Mouse (Mus musculus) midbrain, embryonic 12.5 days (tissue): ENCODE measurements around the gene Gpc4. TPM values are rescaled to one million over a fixed set of nuclear protein-coding genes. Genes with fewer than 3 reads are reported as not detected.

Experiments
- ATAC-seq: fragments of 200-750 bp; cut with Nextera tagmentation; 2 replicates; pipeline ENCODE4 v1.8.0; 2017; ENCODE audit warnings: low read depth, moderate TSS enrichment, moderate library complexity; ENCODE audit not compliant: low FRiP score
- H3K27ac ChIP-seq: fragments of 300-500 bp; sonication (generic); replicated peaks from 2 replicates; pipeline ENCODE4 v1.5.1; 2016; ENCODE audit warnings: mild to moderate bottlenecking
- H3K27me3 ChIP-seq: fragments of 300-500 bp; sonication (generic); 2 replicates; pipeline ENCODE4 v1.6.1; 2016; ENCODE audit warnings: mild to moderate bottlenecking
- H3K36me3 ChIP-seq: fragments of 300-500 bp; sonication (generic); 2 replicates; pipeline ENCODE4 v1.6.1; 2016
- H3K4me1 ChIP-seq: fragments of 300-500 bp; sonication (generic); 2 replicates; pipeline ENCODE4 v1.6.1; 2016
- H3K4me2 ChIP-seq: fragments of 300-500 bp; sonication (generic); replicated peaks from 2 replicates; pipeline ENCODE4 v1.6.1; 2016; ENCODE audit warnings: mild to moderate bottlenecking, moderate library complexity
- H3K4me3 ChIP-seq: fragments of 300-500 bp; sonication (generic); 2 replicates; pipeline ENCODE4 v1.5.1; 2016; ENCODE audit warnings: mild to moderate bottlenecking
- H3K9ac ChIP-seq: fragments of 300-500 bp; sonication (generic); replicated peaks from 2 replicates; pipeline ENCODE4 v1.6.1; 2016; ENCODE audit warnings: mild to moderate bottlenecking, moderate library complexity
- H3K9me3 ChIP-seq: fragments of 300-500 bp; sonication (generic); 2 replicates; pipeline ENCODE4 v1.6.1; 2016; ENCODE audit warnings: mild to moderate bottlenecking
- WGBS: fragments of 180-500 bp; shearing (Covaris S2); methylation state at CpG from one replicate; pipeline ENCODE4 v1.1.7; 2016; 5-methylcytosine and 5-hydroxymethylcytosine counted together
- polyA plus RNA-seq: library from polyadenylated mRNA; unstranded; fragments of >200 nt; fragmentation: Nextera tagmentation; extraction: Ambion mirVana; gene quantifications from 2 replicates; pipeline ENCODE4 v1.2.1, GENCODE M21; 2016

Gene Gpc4
- polyA plus RNA-seq, 1 experiment from 2014 or later: 25.0 TPM

GRCm38 (mm10) chrX:52087726-52088348 lies 77.2 kb downstream of the Gpc4 start:
- Histone ChIP-seq H3K4me3 (no peak overlapping the region), H3K4me1 (no peaks in the 10 kb centered on the region), H3K27ac (no peak overlapping the region), H3K27me3 (no peaks in the 10 kb centered on the region), H3K4me2 (no peak overlapping the region), H3K9me3 (no peaks in the 10 kb centered on the region), H3K9ac (no peak overlapping the region), H3K36me3 (no peaks in the 10 kb centered on the region)
- 41% methylated on average over 7 of the region's 7 CpGs for WGBS
- ATAC-seq: peak; percentile 69

GRCm38 (mm10) chrX:52086885-52087573 lies 78.0 kb downstream of the Gpc4 start:
- Histone ChIP-seq H3K27me3 (no peaks in the 10 kb centered on the region), H3K4me2 (no peak overlapping the region), H3K9me3 (no peaks in the 10 kb centered on the region), H3K9ac (no peak overlapping the region), H3K27ac (no peak overlapping the region), H3K4me3 (no peak overlapping the region), H3K4me1 (no peaks in the 10 kb centered on the region), H3K36me3 (no peaks in the 10 kb centered on the region)
- no peak for ATAC-seq
- WGBS: 72% methylated on average over 8 of the region's 8 CpGs

GRCm38 (mm10) chrX:52083557-52083956 lies 81.5 kb downstream of the Gpc4 start:
- no peaks in the 10 kb centered on the region for H3K27me3 ChIP-seq
- no peaks in the 10 kb centered on the region for H3K4me1 ChIP-seq
- no peaks in the 10 kb centered on the region for H3K36me3 ChIP-seq
- H3K4me3 ChIP-seq: no peak overlapping the region
- H3K27ac ChIP-seq: no peak overlapping the region
- WGBS: 76% methylated on average over 3 of the region's 3 CpGs
- no peak overlapping the region for H3K9ac ChIP-seq
- no peaks in the 10 kb centered on the region for H3K9me3 ChIP-seq
- no peak overlapping the region for H3K4me2 ChIP-seq
- no peak for ATAC-seq

- Histone ChIP-seq H3K27ac (no peak overlapping the region), H3K36me3 (no peaks in the 10 kb centered on the region), H3K9me3 (no peaks in the 10 kb centered on the region), H3K4me2 (no peak overlapping the region), H3K27me3 (no peaks in the 10 kb centered on the region), H3K4me3 (no peak overlapping the region), H3K4me1 (no peaks in the 10 kb centered on the region), H3K9ac (no peak overlapping the region)
- WGBS: 86% methylated on average over 2 of the region's 2 CpGs
- no peak for ATAC-seq
Measured at GRCm38 (mm10) chrX:52072410-52072809, 92.6 kb downstream of the Gpc4 start.

- H3K27ac ChIP-seq: no peak overlapping the region
- H3K4me3 ChIP-seq: no peak overlapping the region
- H3K4me1 ChIP-seq: no peaks in the 10 kb centered on the region
- no peaks in the 10 kb centered on the region for H3K36me3 ChIP-seq
- 87% methylated on average over 13 of the region's 13 CpGs for WGBS
- no peaks in the 10 kb centered on the region for H3K27me3 ChIP-seq
- no peak for ATAC-seq
- no peak overlapping the region for H3K4me2 ChIP-seq
- no peak overlapping the region for H3K9ac ChIP-seq
- H3K9me3 ChIP-seq: no peaks in the 10 kb centered on the region
Measured at GRCm38 (mm10) chrX:52053416-52053815, 111.6 kb downstream of the Gpc4 start.

GRCm38 (mm10) chrX:52052011-52052410 lies 113.0 kb downstream of the Gpc4 start:
- Histone ChIP-seq H3K27me3 (no peaks in the 10 kb centered on the region), H3K4me3 (no peak overlapping the region), H3K9me3 (no peaks in the 10 kb centered on the region), H3K27ac (no peak overlapping the region), H3K4me2 (no peak overlapping the region), H3K9ac (no peak overlapping the region), H3K4me1 (no peaks in the 10 kb centered on the region), H3K36me3 (no peaks in the 10 kb centered on the region)
- 54% methylated on average over 5 of the region's 5 CpGs for WGBS
- ATAC-seq: no peak

- no peak overlapping the region for H3K4me2 ChIP-seq
- no peaks in the 10 kb centered on the region for H3K9me3 ChIP-seq
- H3K36me3 ChIP-seq: no peaks in the 10 kb centered on the region
- no peaks in the 10 kb centered on the region for H3K27me3 ChIP-seq
- ATAC-seq: no peak
- H3K4me1 ChIP-seq: no peaks in the 10 kb centered on the region
- H3K4me3 ChIP-seq: no peak overlapping the region
- 72% methylated on average over 4 of the region's 4 CpGs for WGBS
- H3K9ac ChIP-seq: no peak overlapping the region
- no peak overlapping the region for H3K27ac ChIP-seq
Measured at GRCm38 (mm10) chrX:52050941-52051340, 114.1 kb downstream of the Gpc4 start.

GRCm38 (mm10) chrX:52039875-52040274 lies 125.2 kb downstream of the Gpc4 start:
- H3K9me3 ChIP-seq: no peaks in the 10 kb centered on the region
- no peaks in the 10 kb centered on the region for H3K36me3 ChIP-seq
- ATAC-seq: no peak
- WGBS: 52% methylated on average over 1 of the region's 1 CpGs
- no peak overlapping the region for H3K9ac ChIP-seq
- no peak overlapping the region for H3K4me2 ChIP-seq
- no peaks in the 10 kb centered on the region for H3K4me1 ChIP-seq
- no peak overlapping the region for H3K4me3 ChIP-seq
- no peak overlapping the region for H3K27ac ChIP-seq
- no peaks in the 10 kb centered on the region for H3K27me3 ChIP-seq

- Histone ChIP-seq H3K4me2 (no peak overlapping the region), H3K27ac (no peak overlapping the region), H3K36me3 (no peaks in the 10 kb centered on the region), H3K9me3 (no peaks in the 10 kb centered on the region), H3K4me1 (no peaks in the 10 kb centered on the region), H3K9ac (no peak overlapping the region), H3K27me3 (no peaks in the 10 kb centered on the region), H3K4me3 (no peak overlapping the region)
- WGBS: 84% methylated on average over 7 of the region's 7 CpGs
- no peak for ATAC-seq
Measured at GRCm38 (mm10) chrX:52030146-52030545, 134.9 kb downstream of the Gpc4 start.

- no peaks in the 10 kb centered on the region for H3K4me1 ChIP-seq
- no peaks in the 10 kb centered on the region for H3K9me3 ChIP-seq
- WGBS: 25% methylated on average over 4 of the region's 9 CpGs
- H3K27ac ChIP-seq: no peak overlapping the region
- no peaks in the 10 kb centered on the region for H3K27me3 ChIP-seq
- no peak overlapping the region for H3K9ac ChIP-seq
- H3K4me3 ChIP-seq: no peak overlapping the region
- no peak overlapping the region for H3K4me2 ChIP-seq
- ATAC-seq: no peak
- no peaks in the 10 kb centered on the region for H3K36me3 ChIP-seq
Measured at GRCm38 (mm10) chrX:52017660-52018059, 147.4 kb downstream of the Gpc4 start.
